Mouse (Mus musculus) mesoderm, embryonic 11.5 days (tissue): ENCODE measurements at regions not wholly inside any gene's neighbourhood (a gene's known extent, or its start where the extent isn't known, plus 50 kb on each side); places are given as distances from the start of the nearest gene placed in this dataset.
"Not testable (repeated sequence)": the region's sequence is repeated elsewhere in the genome, so short reads cannot be mapped to it uniquely, and the experiment has no call there.

ENCODE experiments used
- DNase-seq: peaks from one replicate; pipeline ENCODE4 v3.0.0-alpha.2; 2012; ENCODE audit warnings: low read depth, low spot score

- no peak for DNase-seq
Measured at GRCm38 (mm10) chr6:31811890-31812289, 238.2 kb upstream of the 1700012A03Rik start.

GRCm38 (mm10) chr6:31810602-31811512 is 239.2 kb upstream of the 1700012A03Rik start:
- DNase-seq: no peak

GRCm38 (mm10) chr6:31804468-31804867 is 240.7 kb upstream of the Podxl start:
- DNase-seq: not testable (repeated sequence)

- DNase-seq: not testable (repeated sequence)
Measured at GRCm38 (mm10) chr6:31803222-31803621, 239.4 kb upstream of the Podxl start.

GRCm38 (mm10) chr6:31791547-31791946 is 227.8 kb upstream of the Podxl start:
- DNase-seq: no peak

- no peak for DNase-seq
Measured at GRCm38 (mm10) chr6:31790906-31791305, 227.1 kb upstream of the Podxl start.

GRCm38 (mm10) chr6:31776841-31777240 is 213.1 kb upstream of the Podxl start:
- no peak for DNase-seq

- no peak for DNase-seq
Measured at GRCm38 (mm10) chr6:31771916-31772315, 208.1 kb upstream of the Podxl start.

- DNase-seq: no peak
Measured at GRCm38 (mm10) chr6:31745589-31745988, 181.8 kb upstream of the Podxl start.

GRCm38 (mm10) chr6:31731391-31731790 is 167.6 kb upstream of the Podxl start:
- DNase-seq: no peak

GRCm38 (mm10) chr6:31719614-31720013 is 155.8 kb upstream of the Podxl start:
- DNase-seq: no peak

GRCm38 (mm10) chr6:31718843-31719242 is 155.1 kb upstream of the Podxl start:
- no peak for DNase-seq

- DNase-seq: peak; percentile 79
Measured at GRCm38 (mm10) chr6:31717531-31717930, 153.8 kb upstream of the Podxl start.

- no peak for DNase-seq
Measured at GRCm38 (mm10) chr6:31707256-31707655, 143.5 kb upstream of the Podxl start.

- no peak for DNase-seq
Measured at GRCm38 (mm10) chr6:31704191-31704590, 140.4 kb upstream of the Podxl start.

- DNase-seq: no peak
Measured at GRCm38 (mm10) chr6:31702931-31703330, 139.2 kb upstream of the Podxl start.

GRCm38 (mm10) chr6:31695885-31696284 is 132.1 kb upstream of the Podxl start:
- DNase-seq: no peak

GRCm38 (mm10) chr6:31693047-31693446 is 129.3 kb upstream of the Podxl start:
- DNase-seq: no peak

- DNase-seq: no peak
Measured at GRCm38 (mm10) chr6:31692024-31692423, 128.2 kb upstream of the Podxl start.

GRCm38 (mm10) chr6:31680101-31680500 is 116.3 kb upstream of the Podxl start:
- no peak for DNase-seq

GRCm38 (mm10) chr6:31665671-31666486 is 102.1 kb upstream of the Podxl start:
- DNase-seq: peak; percentile 63

GRCm38 (mm10) chr6:31664495-31664894 is 100.7 kb upstream of the Podxl start:
- DNase-seq: peak; percentile 74
